Comparison of ENCODE assay signal across 11 mouse cellular contexts in the genomic region with DNA sequence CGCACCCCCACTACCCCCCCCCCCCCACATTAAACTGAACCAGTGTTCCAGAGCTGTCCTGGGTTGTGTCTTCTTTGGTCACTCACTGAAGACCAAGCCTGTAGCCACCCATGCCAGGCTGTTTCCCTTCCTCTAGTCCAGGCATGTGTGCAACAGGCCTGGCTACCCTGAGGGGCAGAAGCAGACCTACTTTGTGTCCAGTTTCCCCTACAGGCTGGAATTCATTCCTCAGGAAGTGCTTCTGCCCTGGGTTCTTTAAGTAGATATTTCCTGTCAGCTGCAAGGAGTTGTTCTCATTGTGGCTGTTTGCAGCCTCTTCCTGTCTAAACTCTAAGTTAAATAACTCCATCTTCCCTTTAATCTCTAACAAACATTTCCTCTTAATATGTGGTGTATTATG.
A peak's percentile ranks its signal among the peaks of the same experiment; 100 is the strongest.
DNase-seq lines count a peak whose midpoint lies in the region; ATAC-seq and TF ChIP-seq lines count a peak whose summit lies in the region.
"Had no signal": no experiment of that assay in that cellular context is flagged by ENCODE, and none has a peak within 500 bp of the region (broad histone marks: within the 10 kb centered on the region; RNA-seq: fewer than 3 reads in every experiment).

No protein-coding gene starts in this region.

- no peak for DNase-seq in heart, adult 18-20 months
- DNase-seq in lung, postnatal 10 days = peak; percentile 9
- DNase-seq in lung, adult 2 months = no peak
- peak; percentile 14 for DNase-seq in thymus, postnatal 25 days
- no peak for DNase-seq in gastrocnemius, postnatal 4 days (ENCODE audit: low spot score in 2 of 2)
- DNase-seq in natural killer cell, adult 2 months (ENCODE audit: low spot score in 2 of 2) = no peak

- no peak overlapping the region for H3K4me2 ChIP-seq in heart, embryonic 13.5 days
- H3K4me2 ChIP-seq in intestine, embryonic 16.5 days (ENCODE audit: low read depth, low read length) = no peak overlapping the region
- H3K4me2 ChIP-seq: embryonic facial prominence, embryonic 12.5 days; liver, embryonic 15.5 days had no signal

- H3K27me3 ChIP-seq in heart, embryonic 13.5 days (replicated peaks) = no peaks in the 10 kb centered on the region
- H3K27me3 ChIP-seq in intestine, embryonic 16.5 days (replicated peaks; ENCODE audit: control insufficient read depth, insufficient read depth, low read length) = no peaks in the 10 kb centered on the region
- H3K27me3 ChIP-seq: embryonic facial prominence, embryonic 12.5 days; liver, embryonic 15.5 days had no signal

- no peak; the same call in 1 of the 2 replicates for ATAC-seq in heart, embryonic 13.5 days (ENCODE audit: extremely low read depth, insufficient number of reproducible peaks, low FRiP score, low TSS enrichment)
- ATAC-seq in intestine, embryonic 16.5 days = peak; percentile 28; the same call in 1 of the 2 replicates
- ATAC-seq: activated CD4-positive, CD25-positive, alpha-beta regulatory T cell, adult 4 months had no signal

- H3K4me1 ChIP-seq in heart, embryonic 13.5 days = no peaks in the 10 kb centered on the region
- no peaks in the 10 kb centered on the region for H3K4me1 ChIP-seq in lung, adult 2 months (ENCODE audit: control insufficient read depth, insufficient read depth, low read length)
- 0 out of 2 replicates have a peak, but pooled peaks cover 9% of the 10 kb centered on the region for H3K4me1 ChIP-seq in intestine, embryonic 16.5 days (ENCODE audit: control insufficient read depth, insufficient read depth, low read length)
- H3K4me1 ChIP-seq: embryonic facial prominence, embryonic 12.5 days; liver, embryonic 15.5 days had no signal

- no peaks in the 10 kb centered on the region for H3K36me3 ChIP-seq in heart, embryonic 13.5 days
- no peaks in the 10 kb centered on the region for H3K36me3 ChIP-seq in intestine, embryonic 16.5 days (ENCODE audit: control insufficient read depth, insufficient read depth, low read length)
- H3K36me3 ChIP-seq: embryonic facial prominence, embryonic 12.5 days; liver, embryonic 15.5 days had no signal

- H3K9ac ChIP-seq in heart, embryonic 13.5 days = no peak overlapping the region
- no peak overlapping the region for H3K9ac ChIP-seq in intestine, embryonic 16.5 days (ENCODE audit: low read depth, low read length)
- H3K9ac ChIP-seq: embryonic facial prominence, embryonic 12.5 days; liver, embryonic 15.5 days had no signal

- H3K4me3 ChIP-seq in heart, embryonic 13.5 days = no peak overlapping the region
- H3K4me3 ChIP-seq in lung, adult 2 months (replicated peaks; ENCODE audit: extremely low read depth, low read depth, low read length) = no peak overlapping the region
- H3K4me3 ChIP-seq in intestine, embryonic 16.5 days (ENCODE audit: low read length) = no peak overlapping the region
- H3K4me3 ChIP-seq: embryonic facial prominence, embryonic 12.5 days; liver, embryonic 15.5 days had no signal

- no peak for TF ChIP-seq POLR2A in lung, adult 2 months (IDR thresholded peaks at IDR 0.05; ENCODE audit: borderline replicate concordance, extremely low read depth, low read depth, low read length)

- H3K9me3 ChIP-seq in heart, embryonic 13.5 days = no peaks in the 10 kb centered on the region
- H3K9me3 ChIP-seq in intestine, embryonic 16.5 days (ENCODE audit: control insufficient read depth, low read length) = no peaks in the 10 kb centered on the region
- H3K9me3 ChIP-seq: embryonic facial prominence, embryonic 12.5 days; liver, embryonic 15.5 days had no signal

- H3K27ac ChIP-seq in heart, embryonic 13.5 days (replicated peaks) = peak overlapping the region; percentile 56
- H3K27ac ChIP-seq in intestine, embryonic 16.5 days (ENCODE audit: low read length) = peak overlapping the region; percentile 33
- H3K27ac ChIP-seq: embryonic facial prominence, embryonic 12.5 days; liver, embryonic 15.5 days had no signal

- 60% methylated on average over 1 of the region's 1 CpGs for WGBS in heart, embryonic 13.5 days
- WGBS in lung, adult 2 months = 27% methylated on average over 1 of the region's 1 CpGs
- 38% methylated on average over 1 of the region's 1 CpGs for WGBS in intestine, embryonic 16.5 days

- TF ChIP-seq CTCF in lung, adult 2 months (IDR thresholded peaks at IDR 0.05; ENCODE audit: insufficient read depth, low read length) = no peak

Comparison
In these comparisons a context has a peak if more than half of its experiments do, and no peak if none do; other contexts are left out.
1. DNase-seq: peak in lung, postnatal 10 days (single experiment) and thymus, postnatal 25 days (single experiment); none in heart, adult 18-20 months (0 of 2), lung, adult 2 months (single experiment), gastrocnemius, postnatal 4 days (0 of 2) and natural killer cell, adult 2 months (0 of 2).